Mouse (Mus musculus) myocyte (in vitro differentiated cells): ENCODE measurements around the gene Trpv4. TPM values are rescaled to one million over a fixed set of nuclear protein-coding genes. Genes with fewer than 3 reads are reported as not detected.

Experiments
- H3K27me3 ChIP-seq: one replicate; pipeline ENCODE4 v1.6.1; 2011; ENCODE audit not compliant: control insufficient read depth, insufficient read depth, insufficient read length
- H3K36me3 ChIP-seq: one replicate; pipeline ENCODE4 v1.6.1; 2011; ENCODE audit not compliant: control insufficient read depth, insufficient read depth
- H3K4me2 ChIP-seq: one replicate; pipeline ENCODE4 v1.6.1; 2011; ENCODE audit warnings: low read depth, control low read depth
- H3K4me3 ChIP-seq: one replicate; pipeline ENCODE4 v1.5.1; 2011; ENCODE audit warnings: mild to moderate bottlenecking, control low read depth, moderate library complexity
- H3K79me2 ChIP-seq: one replicate; pipeline ENCODE4 v1.6.1; 2011; ENCODE audit not compliant: control insufficient read depth, insufficient read depth
- H3ac ChIP-seq: one replicate; pipeline ENCODE4 v1.6.1; 2011; ENCODE audit not compliant: control insufficient read depth, insufficient read length
- CEBPB ChIP-seq: IDR thresholded peaks from 2 replicates; pipeline ENCODE4 v1.6.1; 2011; ENCODE audit warnings: mild to moderate bottlenecking, moderate library complexity; ENCODE audit not compliant: poor library complexity, insufficient read depth, severe bottlenecking
- E2F4 ChIP-seq: IDR thresholded peaks from one replicate; pipeline ENCODE4 v1.6.1; 2011; ENCODE audit warnings: mild to moderate bottlenecking, control low read depth, moderate library complexity; ENCODE audit not compliant: insufficient read depth
- MAX ChIP-seq: IDR thresholded peaks from one replicate; pipeline ENCODE4 v1.6.1; 2011; ENCODE audit warnings: low read depth, mild to moderate bottlenecking, control low read depth
- MYOD1 ChIP-seq, 3 experiments: IDR thresholded peaks; one replicate each; pipeline ENCODE4 v1.6.1; 2011; ENCODE audit warnings: control low read depth in 2 of 3, low read depth in 2 of 3, mild to moderate bottlenecking in 2 of 3, moderate library complexity in 1 of 3; ENCODE audit not compliant: insufficient read length in 2 of 3, control insufficient read depth in 1 of 3
- MYOG ChIP-seq, 3 experiments: IDR thresholded peaks; one replicate each; pipeline ENCODE4 v1.6.1; 2011; ENCODE audit warnings: control low read depth in 2 of 3, low read depth in 2 of 3, mild to moderate bottlenecking in 2 of 3; ENCODE audit not compliant: insufficient read length in 2 of 3, control insufficient read depth in 1 of 3, insufficient read depth in 1 of 3
- POLR2A ChIP-seq: IDR thresholded peaks from one replicate; pipeline ENCODE4 v1.6.1; 2011; ENCODE audit warnings: low read depth, mild to moderate bottlenecking, control low read depth, moderate library complexity; ENCODE audit not compliant: insufficient read length
- POLR2AphosphoS2 ChIP-seq: IDR thresholded peaks from one replicate; pipeline ENCODE4 v1.6.1; 2011; ENCODE audit warnings: low read depth, control low read depth; ENCODE audit not compliant: insufficient read length
- REST ChIP-seq: IDR thresholded peaks from one replicate; pipeline ENCODE4 v1.6.1; 2011; ENCODE audit warnings: mild to moderate bottlenecking, control low read depth, moderate library complexity; ENCODE audit not compliant: insufficient read depth, insufficient read length
- SRF ChIP-seq: IDR thresholded peaks from one replicate; pipeline ENCODE4 v1.6.1; 2011; ENCODE audit warnings: low read depth; ENCODE audit not compliant: control insufficient read depth, insufficient read length
- TCF12 ChIP-seq: IDR thresholded peaks from one replicate; pipeline ENCODE4 v1.6.1; 2011; ENCODE audit warnings: mild to moderate bottlenecking, control low read depth; ENCODE audit not compliant: poor library complexity, insufficient read depth, severe bottlenecking
- TCF3 ChIP-seq: IDR thresholded peaks from one replicate; pipeline ENCODE4 v1.6.1; 2011; ENCODE audit warnings: low read depth, control low read depth; ENCODE audit not compliant: insufficient read length
- USF1 ChIP-seq: IDR thresholded peaks from one replicate; pipeline ENCODE4 v1.6.1; 2011; ENCODE audit warnings: low read depth, mild to moderate bottlenecking, control low read depth, moderate library complexity
- polyA plus RNA-seq: library from polyadenylated mRNA; unstranded; fragments of >200 nt; fragmentation: generic; extraction: Trizol; gene quantifications from one replicate; pipeline ENCODE4 v1.2.1, GENCODE M21; 2012; ENCODE audit warnings: missing spikeins

Gene Trpv4
- polyA plus RNA-seq, 1 experiment = 0.12 TPM

- H3K36me3 ChIP-seq = no peaks in the 10 kb centered on the region
- H3K27me3 ChIP-seq = peaks cover 64% of the 10 kb centered on the region
- H3ac ChIP-seq = no peak overlapping the region
- no peak for TF ChIP-seq POLR2AphosphoS2
- TF ChIP-seq MYOD1 (IDR thresholded peaks at IDR 0.05; ENCODE audit: control insufficient read depth in 1 of 3, insufficient read length in 2 of 3, low read depth in 2 of 3) = no peak
- no peak for TF ChIP-seq POLR2A
- no peak for TF ChIP-seq E2F4
- TF ChIP-seq MYOG (IDR thresholded peaks at IDR 0.05; ENCODE audit: control insufficient read depth in 1 of 3, insufficient read depth in 1 of 3, insufficient read length in 2 of 3, low read depth in 2 of 3) = no peak
- TF ChIP-seq USF1 = no peak
- TF ChIP-seq REST = no peak
- TF ChIP-seq TCF3 = no peak
- TF ChIP-seq SRF = no peak
- TF ChIP-seq MAX = no peak
- TF ChIP-seq CEBPB = no peak
- TF ChIP-seq TCF12 = no peak
- no peak overlapping the region for H3K4me3 ChIP-seq
- no peak overlapping the region for H3K4me2 ChIP-seq
- H3K79me2 ChIP-seq = no peaks in the 10 kb centered on the region
Observed at GRCm38 (mm10) chr5:114604781-114605290, 53.4 kb downstream of the Trpv4 start.

GRCm38 (mm10) chr5:114603975-114604374 is 54.2 kb downstream of the Trpv4 start:
- no peak for TF ChIP-seq SRF
- TF ChIP-seq CEBPB = no peak
- TF ChIP-seq TCF12 = no peak
- TF ChIP-seq REST = no peak
- no peak for TF ChIP-seq TCF3
- no peak for TF ChIP-seq MYOG (IDR thresholded peaks at IDR 0.05; ENCODE audit: control insufficient read depth in 1 of 3, insufficient read depth in 1 of 3, insufficient read length in 2 of 3, low read depth in 2 of 3)
- no peak for TF ChIP-seq MAX
- TF ChIP-seq POLR2AphosphoS2 = no peak
- no peak for TF ChIP-seq MYOD1 (IDR thresholded peaks at IDR 0.05; ENCODE audit: control insufficient read depth in 1 of 3, insufficient read length in 2 of 3, low read depth in 2 of 3)
- TF ChIP-seq E2F4 = no peak
- TF ChIP-seq POLR2A = no peak
- TF ChIP-seq USF1 = no peak
- H3K4me3 ChIP-seq = no peak overlapping the region
- no peaks in the 10 kb centered on the region for H3K36me3 ChIP-seq
- H3K79me2 ChIP-seq = no peaks in the 10 kb centered on the region
- peaks cover 64% of the 10 kb centered on the region for H3K27me3 ChIP-seq
- H3K4me2 ChIP-seq = no peak overlapping the region
- H3ac ChIP-seq = no peak overlapping the region

- Histone ChIP-seq H3K27me3 (peaks cover 65% of the 10 kb centered on the region), H3K4me3 (no peak overlapping the region), H3K36me3 (no peaks in the 10 kb centered on the region), H3ac (no peak overlapping the region), H3K4me2 (no peak overlapping the region), H3K79me2 (no peaks in the 10 kb centered on the region)
- TF ChIP-seq CEBPB = no peak
- TF ChIP-seq MYOD1 (IDR thresholded peaks at IDR 0.05; ENCODE audit: control insufficient read depth in 1 of 3, insufficient read length in 2 of 3, low read depth in 2 of 3) = no peak
- no peak for TF ChIP-seq POLR2AphosphoS2
- no peak for TF ChIP-seq MAX
- no peak for TF ChIP-seq E2F4
- TF ChIP-seq POLR2A = no peak
- no peak for TF ChIP-seq REST
- TF ChIP-seq MYOG (IDR thresholded peaks at IDR 0.05; ENCODE audit: control insufficient read depth in 1 of 3, insufficient read depth in 1 of 3, insufficient read length in 2 of 3, low read depth in 2 of 3) = no peak
- TF ChIP-seq SRF = no peak
- TF ChIP-seq USF1 = no peak
- TF ChIP-seq TCF3 = no peak
- TF ChIP-seq TCF12 = no peak
Observed at GRCm38 (mm10) chr5:114602012-114602411, 56.2 kb downstream of the Trpv4 start.

- Histone ChIP-seq H3K79me2 (no peaks in the 10 kb centered on the region), H3K4me2 (no peak overlapping the region), H3K36me3 (no peaks in the 10 kb centered on the region), H3ac (no peak overlapping the region), H3K27me3 (peaks cover 76% of the 10 kb centered on the region), H3K4me3 (no peak overlapping the region)
- TF ChIP-seq MYOD1 (IDR thresholded peaks at IDR 0.05; ENCODE audit: control insufficient read depth in 1 of 3, insufficient read length in 2 of 3, low read depth in 2 of 3) (no peak), MYOG (IDR thresholded peaks at IDR 0.05; ENCODE audit: control insufficient read depth in 1 of 3, insufficient read depth in 1 of 3, insufficient read length in 2 of 3, low read depth in 2 of 3) (no peak), TCF3 (no peak), CEBPB (no peak), E2F4 (no peak), POLR2AphosphoS2 (no peak), SRF (no peak), USF1 (no peak), REST (no peak), POLR2A (no peak), MAX (no peak), TCF12 (no peak)
Observed at GRCm38 (mm10) chr5:114597652-114598051, 60.6 kb downstream of the Trpv4 start.
